Mouse (Mus musculus) layer of hippocampus, adult 2 months (tissue): ENCODE results near the gene Myh6. TPM values are rescaled to one million over a fixed set of nuclear protein-coding genes. Genes with fewer than 3 reads are reported as not detected.
A peak's percentile ranks its signal among the peaks of the same experiment; 100 is the strongest.

Experiments
- DNase-seq, 2 experiments: peaks; one replicate each; pipeline ENCODE4 v3.0.0; 2022; ENCODE audit warnings: low spot score in 2 of 2
- H3K27ac ChIP-seq: fragments of 200-600 bp; 2 replicates; pipeline ENCODE4 v1.8.1; 2022
- H3K4me3 ChIP-seq: fragments of 200-600 bp; 2 replicates; pipeline ENCODE4 v1.8.1; 2022; ENCODE audit warnings: mild to moderate bottlenecking
- CTCF ChIP-seq: fragments of 200-600 bp; conservative IDR thresholded peaks from 2 replicates; pipeline ENCODE4 v1.8.1; 2022; ENCODE audit warnings: antibody characterized with exemption, mild to moderate bottlenecking, moderate library complexity
- long read RNA-seq, 2 experiments: library from polyadenylated mRNA; stranded (forward); transcript quantifications; one replicate each; pipeline ENCODE4 v2.0.0; 2021; ENCODE audit warnings: borderline mapping rate in 2 of 2
- total RNA-seq, 2 experiments: library from RNA; stranded (reverse); gene quantifications; 2 replicates each; pipeline ENCODE4 v1.2.3; 2021

Myh6 gene
- 1 to 10 TPM; 2.5 to 3.0 TPM for total RNA-seq
- long read RNA-seq, experiment 1, partial matches to known transcripts, result 0 of 4 reads
- long read RNA-seq, experiment 1, other reads (novel, unspliced or antisense), result 4 of 4 reads
- long read RNA-seq, experiment 2, partial matches to known transcripts, result 0 of 2 reads
- long read RNA-seq, experiment 2, other reads (novel, unspliced or antisense), result 2 of 2 reads

- no peak for TF ChIP-seq CTCF
- no peak within 1 kb of the TSS for H3K27ac ChIP-seq
- DNase-seq, result no peak
- no peak within 1 kb of the TSS for H3K4me3 ChIP-seq
These were observed at the start of gene Myh6 for GRCm38 (mm10) chr14:54966320-54966977. TSS of gene Myh6 (minus strand) at chr14:54966927.

- no peak for TF ChIP-seq CTCF
These were observed 49.0 kb upstream of the Myh6 start for GRCm38 (mm10) chr14:55015767-55016111.

GRCm38 (mm10) chr14:55014991-55015766 lies 48.5 kb upstream of the Myh6 start, which contains the start of gene Ngdn:
TSS of gene Ngdn (plus strand) at chr14:55015454.
- H3K27ac ChIP-seq, result peak within 1 kb of the TSS; percentile 100
- peak within 1 kb of the TSS; percentile 84 for H3K4me3 ChIP-seq
- TF ChIP-seq CTCF, result peak; percentile 98
- DNase-seq, result peak; percentile 99 to 100

More at GRCm38 (mm10) chr14:55015767-55016111, 49.0 kb upstream of the Myh6 start:
- peak overlapping the region; percentile 86 for H3K27ac ChIP-seq
- H3K4me3 ChIP-seq, result peak overlapping the region; percentile 84
- no peak for DNase-seq

GRCm38 (mm10) chr14:55014591-55014990 lies 47.9 kb upstream of the Myh6 start:
- Histone ChIP-seq H3K27ac (peak overlapping the region; percentile 100), H3K4me3 (peak overlapping the region; percentile 74)
- 0 out of 2 replicates have a peak, but pooled peaks have one; percentile 1 for TF ChIP-seq CTCF
- peak; percentile 71 to 76 for DNase-seq

- peak; percentile 56 for TF ChIP-seq CTCF
- no peak for DNase-seq
- Histone ChIP-seq H3K27ac (no peak overlapping the region), H3K4me3 (no peak overlapping the region)
These were observed 44.4 kb upstream of the Myh6 start for GRCm38 (mm10) chr14:55011116-55011515.

GRCm38 (mm10) chr14:55008417-55008816 lies 41.7 kb upstream of the Myh6 start:
- DNase-seq, result no peak
- no peak overlapping the region for H3K4me3 ChIP-seq

GRCm38 (mm10) chr14:55007120-55007908 lies 40.6 kb upstream of the Myh6 start:
- H3K27ac ChIP-seq, result no peak overlapping the region
- DNase-seq, result no peak
- no peak overlapping the region for H3K4me3 ChIP-seq
- TF ChIP-seq CTCF, result no peak

More at GRCm38 (mm10) chr14:55008417-55008816, 41.7 kb upstream of the Myh6 start:
- TF ChIP-seq CTCF, result 0 out of 2 replicates have a peak, but pooled peaks have one; percentile 9
- no peak overlapping the region for H3K27ac ChIP-seq

GRCm38 (mm10) chr14:55006541-55006940 lies 39.8 kb upstream of the Myh6 start:
- DNase-seq, result no peak
- H3K4me3 ChIP-seq, result no peak overlapping the region
- TF ChIP-seq CTCF, result no peak
- H3K27ac ChIP-seq, result no peak overlapping the region

GRCm38 (mm10) chr14:55005967-55006366 lies 39.2 kb upstream of the Myh6 start:
- no peak for DNase-seq
- TF ChIP-seq CTCF, result no peak
- no peak overlapping the region for H3K27ac ChIP-seq
- H3K4me3 ChIP-seq, result no peak overlapping the region

GRCm38 (mm10) chr14:55005506-55005905 lies 38.8 kb upstream of the Myh6 start:
- Histone ChIP-seq H3K27ac (no peak overlapping the region), H3K4me3 (no peak overlapping the region)
- DNase-seq, result no peak
- no peak for TF ChIP-seq CTCF

- Histone ChIP-seq H3K27ac (peak overlapping the region; percentile 43; the same call in 1 of the 2 replicates), H3K4me3 (no peak overlapping the region)
- no peak for DNase-seq
- no peak for TF ChIP-seq CTCF
These were observed 37.4 kb upstream of the Myh6 start for GRCm38 (mm10) chr14:55003878-55004855.

GRCm38 (mm10) chr14:55002687-55003120 lies 36.0 kb upstream of the Myh6 start:
- no peak for TF ChIP-seq CTCF
- DNase-seq, result no peak
- Histone ChIP-seq H3K27ac (no peak overlapping the region), H3K4me3 (no peak overlapping the region)
